Mouse (Mus musculus) MEL (cell line): ENCODE measurements around the gene Mob3c. TPM values are rescaled to one million over a fixed set of nuclear protein-coding genes. Genes with fewer than 3 reads are reported as not detected.
A peak's percentile ranks its signal among the peaks of the same experiment; 100 is the strongest.

Experiments used
- DNase-seq: peaks from one replicate; pipeline ENCODE4 v3.0.0; 2011; ENCODE audit warnings: low read depth, low spot score
- H3K27ac ChIP-seq: 2 replicates; pipeline ENCODE4 v1.5.1; 2012; ENCODE audit warnings: low read depth, mild to moderate bottlenecking, control low read depth, low read length, moderate library complexity; ENCODE audit not compliant: control insufficient read depth
- H3K27me3 ChIP-seq, 2 experiments: fragments of 150-350 bp in 1 of 2; sonication (generic) in 1 of 2; 2 replicates each; pipeline ENCODE4 v1.6.1; 2012; ENCODE audit warnings: low read length in 2 of 2, mild to moderate bottlenecking in 2 of 2, improper control_type of control experiment in 1 of 2, moderate library complexity in 1 of 2; ENCODE audit not compliant: insufficient read depth in 2 of 2, control insufficient read depth in 1 of 2
- H3K36me3 ChIP-seq, 2 experiments: 2 replicates each; pipeline ENCODE4 v1.6.1; 2012 to 2014; ENCODE audit warnings: low read length in 2 of 2, improper control_type of control experiment in 1 of 2, inconsistent platforms in 1 of 2, mild to moderate bottlenecking in 1 of 2; ENCODE audit not compliant: insufficient read depth in 2 of 2, control insufficient read depth in 1 of 2
- H3K4me1 ChIP-seq, 2 experiments: fragments of 150-350 bp in 1 of 2; sonication (generic) in 1 of 2; 2 replicates each; pipeline ENCODE4 v1.6.1; 2012; ENCODE audit warnings: low read length in 2 of 2, improper control_type of control experiment in 1 of 2, mild to moderate bottlenecking in 1 of 2; ENCODE audit not compliant: insufficient read depth in 2 of 2, control insufficient read depth in 1 of 2
- H3K4me3 ChIP-seq, 2 experiments: fragments of 150-350 bp in 1 of 2; sonication (generic) in 1 of 2; 2 replicates each; pipeline ENCODE4 v1.5.1; 2012; ENCODE audit warnings: low read depth in 2 of 2, low read length in 2 of 2, mild to moderate bottlenecking in 2 of 2, moderate library complexity in 2 of 2, control low read depth in 1 of 2, improper control_type of control experiment in 1 of 2; ENCODE audit not compliant: control insufficient read depth in 1 of 2, insufficient read depth in 1 of 2
- H3K79me2 ChIP-seq: 2 replicates; pipeline ENCODE4 v1.6.1; 2012; ENCODE audit warnings: mild to moderate bottlenecking, low read length, moderate library complexity; ENCODE audit not compliant: control insufficient read depth, poor library complexity, insufficient read depth
- H3K9ac ChIP-seq: 2 replicates; pipeline ENCODE4 v1.6.1; 2012; ENCODE audit warnings: low read depth, mild to moderate bottlenecking, control low read depth, low read length, moderate library complexity; ENCODE audit not compliant: control insufficient read depth, poor library complexity, severe bottlenecking
- H3K9me3 ChIP-seq: fragments of 150-350 bp; sonication (generic); replicated peaks from 2 replicates; pipeline ENCODE4 v1.6.1; 2012; ENCODE audit warnings: mild to moderate bottlenecking, low read length, improper control_type of control experiment, moderate library complexity; ENCODE audit not compliant: insufficient read depth
- BHLHE40 ChIP-seq: IDR thresholded peaks from 2 replicates; pipeline ENCODE4 v1.6.1; 2012; ENCODE audit warnings: low read depth, mild to moderate bottlenecking, inconsistent platforms, low read length, improper control_type of control experiment, borderline replicate concordance
- EP300 ChIP-seq, 2 experiments: IDR thresholded peaks; 2 replicates each; pipeline ENCODE4 v1.6.1; 2011; ENCODE audit warnings: improper control_type of control experiment in 2 of 2, low read length in 2 of 2, low read depth in 1 of 2, mild to moderate bottlenecking in 1 of 2
- ETS1 ChIP-seq: IDR thresholded peaks from 2 replicates; pipeline ENCODE4 v1.6.1; 2012; ENCODE audit warnings: low read depth, mild to moderate bottlenecking, inconsistent platforms, low read length, improper control_type of control experiment, moderate library complexity
- GATA1 ChIP-seq: IDR thresholded peaks from 2 replicates; pipeline ENCODE4 v1.6.1; 2011; ENCODE audit warnings: low read depth, low read length, improper control_type of control experiment
- HCFC1 ChIP-seq: IDR thresholded peaks from 2 replicates; pipeline ENCODE4 v1.6.1; 2012; ENCODE audit warnings: low read depth, mild to moderate bottlenecking, inconsistent platforms, low read length, improper control_type of control experiment, moderate library complexity
- KAT2A ChIP-seq: conservative IDR thresholded peaks from 2 replicates; pipeline ENCODE4 v1.6.1; 2012; ENCODE audit warnings: low read depth, low read length, improper control_type of control experiment, inconsistent platforms
- MAX ChIP-seq: IDR thresholded peaks from 2 replicates; pipeline ENCODE4 v1.6.1; 2011; ENCODE audit warnings: low read length, improper control_type of control experiment
- MAZ ChIP-seq: IDR thresholded peaks from 2 replicates; pipeline ENCODE4 v1.6.1; 2012; ENCODE audit warnings: low read depth, mild to moderate bottlenecking, inconsistent platforms, low read length, improper control_type of control experiment
- MEF2A ChIP-seq: IDR thresholded peaks from 2 replicates; pipeline ENCODE4 v1.6.1; 2014; ENCODE audit warnings: low read depth, mild to moderate bottlenecking, inconsistent platforms, low read length, improper control_type of control experiment; ENCODE audit not compliant: poor library complexity, insufficient replicate concordance, severe bottlenecking; ENCODE audit errors: extremely low read depth
- MXI1 ChIP-seq: IDR thresholded peaks from 2 replicates; pipeline ENCODE4 v1.6.1; 2011; ENCODE audit warnings: mild to moderate bottlenecking, low read depth, low read length, improper control_type of control experiment
- MYB ChIP-seq: IDR thresholded peaks from 2 replicates; pipeline ENCODE4 v1.6.1; 2011; ENCODE audit warnings: mild to moderate bottlenecking, low read depth, low read length, improper control_type of control experiment
- MYC ChIP-seq: IDR thresholded peaks from 2 replicates; pipeline ENCODE4 v1.6.1; 2011; ENCODE audit warnings: low read depth, mild to moderate bottlenecking, low read length, improper control_type of control experiment, moderate library complexity
- NELFE ChIP-seq: IDR thresholded peaks from 2 replicates; pipeline ENCODE4 v1.6.1; 2011; ENCODE audit warnings: low read depth, low read length, improper control_type of control experiment
- POLR2AphosphoS5 ChIP-seq: IDR thresholded peaks from 2 replicates; pipeline ENCODE4 v1.6.1; 2012; ENCODE audit warnings: low read depth, borderline replicate concordance, mild to moderate bottlenecking, inconsistent platforms, low read length, moderate library complexity, mixed read lengths
- RAD21 ChIP-seq: IDR thresholded peaks from 2 replicates; pipeline ENCODE4 v1.6.1; 2011; ENCODE audit warnings: mild to moderate bottlenecking, low read depth, low read length, improper control_type of control experiment
- SIN3A ChIP-seq: IDR thresholded peaks from 2 replicates; pipeline ENCODE4 v1.6.1; 2012; ENCODE audit warnings: low read length, improper control_type of control experiment, inconsistent platforms
- SMC3 ChIP-seq: IDR thresholded peaks from 2 replicates; pipeline ENCODE4 v1.6.1; 2011; ENCODE audit warnings: low read depth, low read length, improper control_type of control experiment
- USF1 ChIP-seq: IDR thresholded peaks from 2 replicates; pipeline ENCODE4 v1.6.1; 2014; ENCODE audit warnings: low read depth, mild to moderate bottlenecking, inconsistent platforms, low read length, improper control_type of control experiment, moderate library complexity
- USF2 ChIP-seq, 2 experiments: IDR thresholded peaks; 2 replicates each; pipeline ENCODE4 v1.6.1; 2011 to 2012; ENCODE audit warnings: improper control_type of control experiment in 2 of 2, low read length in 2 of 2, borderline replicate concordance in 1 of 2, inconsistent platforms in 1 of 2, low read depth in 1 of 2, mild to moderate bottlenecking in 1 of 2; ENCODE audit not compliant: insufficient read depth in 1 of 2
- ZC3H11A ChIP-seq: IDR thresholded peaks from 2 replicates; pipeline ENCODE4 v1.6.1; 2012; ENCODE audit warnings: low read depth, mild to moderate bottlenecking, inconsistent platforms, low read length, improper control_type of control experiment
- ZKSCAN1 ChIP-seq: IDR thresholded peaks from 2 replicates; pipeline ENCODE4 v1.6.1; 2012; ENCODE audit warnings: low read depth, mild to moderate bottlenecking, inconsistent platforms, low read length, improper control_type of control experiment, moderate library complexity
- polyA plus RNA-seq, 2 experiments: library from polyadenylated mRNA; stranded (reverse) in 1 of 2; unstranded in 1 of 2; fragments of >175 nt in 1 of 2; fragments of >200 nt in 1 of 2; gene quantifications; 2 replicates each; pipeline versions ENCODE4 v1.2.1 to v1.2.4; 2012; ENCODE audit warnings: low replicate concordance in 2 of 2, low read depth in 1 of 2; ENCODE audit not compliant: insufficient read length in 2 of 2, insufficient read depth in 1 of 2, missing spikeins in 1 of 2
- total RNA-seq: library from RNA; depleted of rRNA; stranded (reverse); fragments of 300-350 nt; gene quantifications from 2 replicates; pipeline ENCODE4 v1.2.3, GENCODE M21; 2012

Gene Mob3c
- total and polyA plus RNA-seq, 3 experiments, result 9.5 to 17.7 TPM; not detected in 1

GRCm38 (mm10) chr4:115812326-115812725 lies 15.6 kb upstream of the Mob3c start:
- no peak for TF ChIP-seq GATA1
- no peak for TF ChIP-seq MEF2A
- no peak for TF ChIP-seq ZC3H11A
- TF ChIP-seq BHLHE40, result no peak
- TF ChIP-seq KAT2A, result no peak
- no peak for TF ChIP-seq MXI1
- TF ChIP-seq, all 39 proteins: peak for 0
- Histone ChIP-seq H3K9me3 (no peaks in the 10 kb centered on the region), H3K27me3 (no peaks in the 10 kb centered on the region), H3K36me3 (peaks cover 0 to 3% of the 10 kb centered on the region in 2 experiments; a peak in 2 of 4 replicates), H3K79me2 (no peaks in the 10 kb centered on the region), H3K4me1 (peaks cover 0 to 2% of the 10 kb centered on the region in 2 experiments; a peak in 1 of 4 replicates), H3K9ac (no peak overlapping the region), H3K4me3 (no peak overlapping the region), H3K27ac (no peak overlapping the region)
- no peak for DNase-seq

GRCm38 (mm10) chr4:115815606-115816005 lies 12.3 kb upstream of the Mob3c start:
- Histone ChIP-seq H3K9me3 (no peaks in the 10 kb centered on the region), H3K9ac (no peak overlapping the region), H3K27ac (no peak overlapping the region), H3K36me3 (peaks cover 3 to 10% of the 10 kb centered on the region in 2 experiments), H3K4me3 (no peak overlapping the region), H3K27me3 (no peaks in the 10 kb centered on the region), H3K4me1 (peaks cover 7 to 9% of the 10 kb centered on the region in 2 experiments; a peak in 3 of 4 replicates), H3K79me2 (no peaks in the 10 kb centered on the region)
- DNase-seq, result no peak
- TF ChIP-seq MAX (no peak), NELFE (no peak)

- Histone ChIP-seq H3K27ac (peak overlapping the region; percentile 37), H3K9ac (no peak overlapping the region), H3K4me3 (no peak overlapping the region), H3K79me2 (no peaks in the 10 kb centered on the region), H3K9me3 (no peaks in the 10 kb centered on the region), H3K4me1 (peaks cover 44 to 53% of the 10 kb centered on the region in 2 experiments), H3K36me3 (peaks cover 2 to 50% of the 10 kb centered on the region in 2 experiments), H3K27me3 (no peaks in the 10 kb centered on the region)
- peak; percentile 20 for DNase-seq
- no peak for TF ChIP-seq KAT2A
- no peak for TF ChIP-seq HCFC1
- TF ChIP-seq ZKSCAN1, result no peak
- TF ChIP-seq MYC, result no peak
- TF ChIP-seq RAD21, result no peak
- TF ChIP-seq MXI1, result 0 out of 2 replicates have a peak, but pooled peaks have one; percentile 22
- TF ChIP-seq MAZ, result no peak
- TF ChIP-seq SMC3, result no peak
- peak; percentile 21; the same call in 1 of the 2 replicates for TF ChIP-seq USF1
- no peak for TF ChIP-seq MYB
- 0 out of 2 replicates have a peak, but pooled peaks have one; percentile 25 for TF ChIP-seq SIN3A
- TF ChIP-seq ETS1, result peak; percentile 60; the same call in 1 of the 2 replicates
- no peak for TF ChIP-seq GATA1
- TF ChIP-seq POLR2AphosphoS5, result no peak
- peak in 1 of 2 experiments; percentile 13; a peak in 2 of 4 replicates for TF ChIP-seq EP300 (IDR thresholded peaks at IDR 0.05; ENCODE audit: low read depth in 1 of 2, low read length in 2 of 2)
- no peak for TF ChIP-seq USF2 (IDR thresholded peaks at IDR 0.05; ENCODE audit: borderline replicate concordance in 1 of 2, insufficient read depth in 1 of 2, low read depth in 1 of 2, low read length in 2 of 2)
These were observed 7.7 kb upstream of the Mob3c start for GRCm38 (mm10) chr4:115820199-115820598.
